12 mouse cellular contexts compared by ENCODE assay signal in genomic region chr15:77416655-77417333, GRCm38 (mm10). TPM values are rescaled to one million over a fixed set of nuclear protein-coding genes. Genes with fewer than 3 reads are reported as not detected.
"Had no signal": no experiment of that assay in that cellular context is flagged by ENCODE, and none has a peak within 500 bp of the region (broad histone marks: within the 10 kb centered on the region; RNA-seq: fewer than 3 reads in every experiment).

No protein-coding gene starts in this region.

RNA-seq across cellular contexts. Expression of gene Apol9a, which starts 5.9 kb away (rescaled TPM):
- total RNA-seq: layer of hippocampus, postnatal 25 days; left cerebral cortex, adult 2 months; monocyte, adult 5-6 weeks had no signal
- polyA plus RNA-seq: limb, embryonic 10.5 days; liver, embryonic 11.5 days; midbrain, embryonic 13.5 days; stomach, embryonic 14.5 days had no signal

RNA-seq across cellular contexts. Expression of gene Apol7a, which starts 17.9 kb away (rescaled TPM):
- total RNA-seq: layer of hippocampus, postnatal 25 days; monocyte, adult 5-6 weeks had no signal
- polyA plus RNA-seq: kidney, adult 2 months; limb, embryonic 10.5 days; liver, embryonic 11.5 days; midbrain, embryonic 13.5 days; neural tube, embryonic 12.5 days; thymus, postnatal 0 days had no signal

RNA-seq across cellular contexts. Expression of gene Apol7b, which starts 30.5 kb away (rescaled TPM):
- total RNA-seq: layer of hippocampus, postnatal 25 days; left cerebral cortex, adult 2 months; monocyte, adult 5-6 weeks had no signal
- polyA plus RNA-seq: kidney, adult 2 months; limb, embryonic 10.5 days; liver, embryonic 11.5 days; liver, embryonic 15.5 days; lung, adult 2 months; midbrain, embryonic 13.5 days; neural tube, embryonic 12.5 days; stomach, embryonic 14.5 days had no signal
